Mouse (Mus musculus): ENCODE data around the gene Cpt2. TPM values are rescaled to one million over a fixed set of nuclear protein-coding genes. Genes with fewer than 3 reads are reported as not detected.

The Cpt2 gene
- 28.5 and 31.8 TPM in 2 replicates for polyA plus RNA-seq (2016; fragmentation: Nextera tagmentation; extraction: Ambion mirVana)

DNA sequence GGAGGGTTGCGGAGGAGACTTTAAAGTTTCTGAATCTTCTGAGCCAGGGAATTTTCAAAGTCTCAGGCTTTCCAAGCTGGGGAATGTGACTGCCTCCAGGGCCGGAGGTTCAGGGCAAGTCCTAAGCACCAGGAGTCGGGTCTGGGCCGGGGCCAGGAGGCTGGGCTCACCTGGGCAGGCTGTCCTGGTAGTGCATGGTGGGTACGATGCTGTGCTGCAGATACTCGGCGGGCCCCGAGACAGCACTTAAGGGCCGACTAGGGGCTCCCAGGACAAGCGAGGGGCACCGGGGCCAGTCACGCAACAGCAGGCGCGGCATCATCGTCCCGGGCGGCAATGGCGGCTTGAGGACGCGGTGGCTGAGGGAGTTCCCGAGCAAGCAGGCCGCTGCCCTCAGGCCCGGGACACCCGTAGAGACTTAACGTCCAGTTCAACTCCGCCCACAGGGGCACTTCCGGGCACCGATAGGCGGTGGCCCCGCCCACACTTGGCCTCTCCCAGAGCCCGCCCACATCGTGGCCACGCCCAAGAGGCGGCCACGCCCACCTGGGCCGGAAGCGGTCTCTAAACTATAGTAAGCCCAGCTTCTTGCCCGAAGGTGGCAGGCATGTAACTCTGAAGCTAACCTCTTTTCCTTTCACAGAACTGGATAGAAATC, at the start of gene Cpt2:
Gene Cpt2, minus strand, starts transcription at position 466 of the 658 bp plus-strand sequence.
- 2% methylated on average over 38 of the region's 38 CpGs for WGBS
- 0 out of 2 replicates have a peak within 1 kb of the TSS, but pooled peaks have one; percentile 46 for H3K27ac ChIP-seq (replicated peaks)

GRCm38 (mm10) chr4:107971162-107971561, 47.8 kb upstream of the Cpt2 start:
- Histone ChIP-seq H3K9ac (replicated peaks) (no peak overlapping the region), H3K27me3 (no peaks in the 10 kb centered on the region), H3K4me2 (replicated peaks) (no peak overlapping the region), H3K9me3 (no peaks in the 10 kb centered on the region), H3K36me3 (no peaks in the 10 kb centered on the region), H3K27ac (replicated peaks) (no peak overlapping the region), H3K4me1 (peaks cover 3% of the 10 kb centered on the region; the same call in 1 of the 2 replicates), H3K4me3 (no peak overlapping the region)
- ATAC-seq (ENCODE audit: low FRiP score, low read depth) = no peak
- 97% methylated on average over 1 of the region's 1 CpGs for WGBS

More for the DNA sequence above, at the start of gene Cpt2:
- no peaks in the 10 kb centered on the region for H3K36me3 ChIP-seq
- peak within 1 kb of the TSS; percentile 66 for H3K4me3 ChIP-seq
- H3K9me3 ChIP-seq = no peaks in the 10 kb centered on the region
- no peaks in the 10 kb centered on the region for H3K27me3 ChIP-seq
- peak within 1 kb of the TSS; percentile 80 for H3K4me2 ChIP-seq (replicated peaks)
- peak within 1 kb of the TSS; percentile 79 for H3K9ac ChIP-seq (replicated peaks)
- peak; percentile 97 for ATAC-seq (ENCODE audit: low FRiP score, low read depth)
- peaks cover 11% of the 10 kb centered on the region for H3K4me1 ChIP-seq

DNA sequence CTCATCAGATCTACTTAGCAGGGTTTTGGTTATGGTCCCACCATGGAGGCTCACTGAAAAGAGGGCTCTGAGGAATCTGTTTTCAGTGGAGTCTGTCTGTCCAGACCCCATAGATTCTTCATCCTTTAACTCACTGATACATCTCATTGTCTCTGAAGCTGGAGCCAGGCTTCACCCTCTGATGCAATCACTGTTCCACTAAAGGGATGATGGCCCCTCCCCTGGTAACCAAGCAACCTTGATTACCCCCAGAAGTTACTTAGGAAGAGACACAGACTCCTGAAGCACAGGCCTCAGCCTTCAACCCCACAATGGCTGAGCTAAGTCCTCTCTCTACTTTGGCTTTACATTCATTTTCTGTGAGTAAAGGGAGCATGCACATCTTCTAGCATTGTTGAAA, 46.4 kb upstream of the Cpt2 start:
- Histone ChIP-seq H3K4me1 (peaks cover 3% of the 10 kb centered on the region; the same call in 1 of the 2 replicates), H3K36me3 (no peaks in the 10 kb centered on the region), H3K9ac (replicated peaks) (no peak overlapping the region), H3K27me3 (no peaks in the 10 kb centered on the region), H3K9me3 (no peaks in the 10 kb centered on the region), H3K4me3 (no peak overlapping the region), H3K4me2 (replicated peaks) (no peak overlapping the region), H3K27ac (replicated peaks) (no peak overlapping the region)
- ATAC-seq (ENCODE audit: low FRiP score, low read depth) = no peak

DNA sequence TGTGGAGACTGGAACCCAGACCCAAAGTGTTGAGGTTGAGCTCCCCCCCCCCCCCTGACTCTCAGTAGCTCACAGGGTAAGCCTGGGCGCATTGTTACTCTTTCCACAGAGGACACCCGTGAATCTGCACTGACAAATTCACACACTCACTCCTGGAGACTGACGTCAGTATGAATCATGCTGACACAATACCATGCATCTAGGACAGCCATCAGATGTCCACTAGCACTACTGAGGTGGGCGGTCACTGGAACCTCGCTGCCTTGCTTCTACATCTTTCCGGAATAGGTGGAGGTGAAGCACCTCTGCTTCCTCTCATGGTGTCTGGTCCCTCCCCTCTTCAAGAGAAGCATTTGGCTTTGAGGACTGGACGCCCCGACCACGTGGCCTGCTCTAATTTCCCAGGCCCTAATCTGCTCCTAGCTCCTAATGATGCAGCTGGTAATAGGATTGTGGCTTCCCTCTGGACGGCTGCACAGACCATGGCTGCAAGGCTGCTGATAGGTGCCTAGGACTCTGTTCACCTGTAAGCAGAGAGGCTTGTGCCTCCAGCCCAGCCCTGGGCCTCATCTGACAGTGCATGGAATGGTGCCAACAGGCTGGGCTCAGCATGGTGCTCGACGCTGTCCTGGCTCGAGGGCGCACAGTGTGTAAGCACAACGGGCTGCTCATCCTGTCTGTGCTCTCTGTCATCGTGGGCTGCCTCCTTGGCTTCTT, 44.7 kb upstream of the Cpt2 start, which contains the start of gene Slc1a7:
Gene Slc1a7, plus strand, starts transcription at position 367 of the 717 bp plus-strand sequence.
- H3K9ac ChIP-seq (replicated peaks) = no peak within 1 kb of the TSS
- H3K36me3 ChIP-seq = no peaks in the 10 kb centered on the region
- H3K9me3 ChIP-seq = no peaks in the 10 kb centered on the region
- H3K27me3 ChIP-seq = no peaks in the 10 kb centered on the region
- 83% methylated on average over 16 of the region's 16 CpGs for WGBS
- H3K27ac ChIP-seq (replicated peaks) = no peak within 1 kb of the TSS
- H3K4me2 ChIP-seq (replicated peaks) = no peak within 1 kb of the TSS
- no peak within 1 kb of the TSS for H3K4me3 ChIP-seq
- no peak for ATAC-seq (ENCODE audit: low FRiP score, low read depth)
- H3K4me1 ChIP-seq = peaks cover 3% of the 10 kb centered on the region; the same call in 1 of the 2 replicates

DNA sequence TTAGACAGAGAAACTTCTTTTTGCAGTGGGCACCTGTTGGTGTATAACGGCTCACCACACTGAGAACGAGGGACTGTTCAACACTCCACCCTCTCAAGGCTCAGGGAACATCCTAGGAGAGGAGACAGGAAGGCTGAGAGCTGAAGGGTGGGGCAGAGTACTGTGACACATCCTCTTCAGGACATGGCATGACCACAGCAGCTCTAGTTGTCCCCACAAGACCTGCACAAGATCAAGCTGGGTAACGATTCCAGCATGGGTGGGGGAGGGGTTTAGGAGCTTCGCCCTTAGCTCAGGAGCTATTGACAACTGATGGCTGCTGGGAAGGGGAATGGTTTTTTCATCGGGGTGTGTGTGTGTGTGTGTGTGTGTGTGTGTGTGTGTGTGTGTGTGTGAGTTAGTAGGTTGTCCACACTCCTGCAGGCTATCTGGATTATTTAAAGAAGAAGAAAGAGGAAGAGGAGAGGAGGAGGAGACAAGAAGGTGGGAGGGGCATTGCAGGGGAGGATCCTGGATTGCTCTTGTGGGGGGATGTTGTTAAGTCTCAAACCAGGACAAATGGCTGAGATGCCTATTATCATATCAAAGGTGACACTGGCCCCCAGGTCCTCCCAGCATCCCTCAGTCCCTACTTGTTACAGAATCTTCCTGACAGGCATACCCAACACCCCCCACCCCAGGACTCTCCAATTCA, 43.2 kb upstream of the Cpt2 start:
- 64% methylated on average over 5 of the region's 5 CpGs for WGBS

GRCm38 (mm10) chr4:107962792-107963191, 39.4 kb upstream of the Cpt2 start:
- 89% methylated on average over 2 of the region's 2 CpGs for WGBS
- no peaks in the 10 kb centered on the region for H3K36me3 ChIP-seq
- no peak overlapping the region for H3K4me3 ChIP-seq
- H3K9ac ChIP-seq (replicated peaks) = no peak overlapping the region
- no peak overlapping the region for H3K4me2 ChIP-seq (replicated peaks)
- no peak overlapping the region for H3K27ac ChIP-seq (replicated peaks)
- no peak for ATAC-seq (ENCODE audit: low FRiP score, low read depth)
- peaks cover 9% of the 10 kb centered on the region for H3K4me1 ChIP-seq
- H3K9me3 ChIP-seq = no peaks in the 10 kb centered on the region
- peaks cover 3% of the 10 kb centered on the region; the same call in 1 of the 2 replicates for H3K27me3 ChIP-seq

More for the DNA sequence above, 43.2 kb upstream of the Cpt2 start:
- ATAC-seq (ENCODE audit: low FRiP score, low read depth) = no peak
- Histone ChIP-seq H3K4me1 (peaks cover 12% of the 10 kb centered on the region), H3K4me3 (no peak overlapping the region), H3K4me2 (replicated peaks) (no peak overlapping the region), H3K27me3 (peaks cover 3% of the 10 kb centered on the region; the same call in 1 of the 2 replicates), H3K9ac (replicated peaks) (no peak overlapping the region), H3K9me3 (no peaks in the 10 kb centered on the region), H3K27ac (replicated peaks) (no peak overlapping the region), H3K36me3 (no peaks in the 10 kb centered on the region)

DNA sequence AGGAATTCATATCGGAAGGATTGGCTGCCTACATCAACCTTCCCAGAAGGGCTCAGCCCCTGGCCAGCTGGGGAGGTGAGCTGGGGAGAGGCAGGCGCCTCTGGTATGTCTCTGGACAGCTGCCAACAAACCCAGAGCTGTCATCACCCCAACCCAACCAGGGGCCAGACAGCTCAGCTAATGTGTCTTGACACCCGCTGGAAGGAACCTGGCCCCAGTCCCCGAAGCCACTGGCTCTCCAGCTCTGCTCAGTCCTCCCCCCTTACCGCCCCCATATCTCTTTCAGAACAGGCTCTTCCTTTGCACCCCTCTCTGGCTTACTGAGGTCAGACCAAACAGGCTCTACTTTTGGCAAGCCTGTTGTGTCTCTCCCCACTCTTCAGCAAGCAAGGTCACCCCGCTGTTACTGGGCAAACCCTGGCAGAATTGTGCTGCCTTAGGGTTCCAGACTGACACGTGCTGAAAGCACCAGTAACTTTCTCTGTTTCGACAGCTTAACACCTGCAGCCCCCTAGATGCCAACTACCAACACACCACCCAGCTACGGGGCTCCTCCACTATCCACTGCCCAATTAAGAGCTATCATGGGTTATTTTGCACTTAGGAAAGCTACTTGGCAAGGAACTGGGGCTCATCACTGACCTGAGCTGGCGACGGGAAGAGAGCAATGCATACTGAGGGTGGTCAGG, 38.8 kb upstream of the Cpt2 start:
- no peak for ATAC-seq (ENCODE audit: low FRiP score, low read depth)
- 83% methylated on average over 11 of the region's 11 CpGs for WGBS

DNA sequence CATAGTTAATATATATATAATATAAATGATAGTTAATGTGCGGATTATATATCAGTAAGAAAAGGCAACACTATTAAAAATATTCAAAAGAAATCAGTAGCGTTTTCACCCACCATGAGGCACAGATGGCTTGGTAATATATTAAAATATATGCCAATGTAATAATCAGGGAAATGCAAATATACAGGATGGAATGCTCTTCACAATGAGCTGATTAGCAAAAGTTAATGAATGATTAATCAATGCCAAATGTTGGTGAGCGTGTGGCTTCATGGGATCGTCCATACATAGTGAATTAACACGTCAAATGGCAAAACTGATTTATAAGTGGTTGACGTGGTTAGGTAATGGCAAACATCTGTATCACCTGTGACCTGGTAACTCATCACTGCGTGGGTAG, 35.1 kb upstream of the Cpt2 start:
- H3K9me3 ChIP-seq = no peaks in the 10 kb centered on the region
- H3K4me1 ChIP-seq = peaks cover 9% of the 10 kb centered on the region
- no peak overlapping the region for H3K9ac ChIP-seq (replicated peaks)
- ATAC-seq (ENCODE audit: low FRiP score, low read depth) = no peak
- H3K4me3 ChIP-seq = no peak overlapping the region
- no peak overlapping the region for H3K27ac ChIP-seq (replicated peaks)
- 79% methylated on average over 7 of the region's 7 CpGs for WGBS
- no peak overlapping the region for H3K4me2 ChIP-seq (replicated peaks)
- peaks cover 3% of the 10 kb centered on the region; the same call in 1 of the 2 replicates for H3K27me3 ChIP-seq
- H3K36me3 ChIP-seq = no peaks in the 10 kb centered on the region

More for the DNA sequence above, 38.8 kb upstream of the Cpt2 start:
- Histone ChIP-seq H3K4me1 (peaks cover 9% of the 10 kb centered on the region), H3K9me3 (no peaks in the 10 kb centered on the region), H3K36me3 (no peaks in the 10 kb centered on the region), H3K27ac (replicated peaks) (no peak overlapping the region), H3K4me2 (replicated peaks) (no peak overlapping the region), H3K9ac (replicated peaks) (no peak overlapping the region), H3K4me3 (no peak overlapping the region), H3K27me3 (peaks cover 3% of the 10 kb centered on the region; the same call in 1 of the 2 replicates)

DNA sequence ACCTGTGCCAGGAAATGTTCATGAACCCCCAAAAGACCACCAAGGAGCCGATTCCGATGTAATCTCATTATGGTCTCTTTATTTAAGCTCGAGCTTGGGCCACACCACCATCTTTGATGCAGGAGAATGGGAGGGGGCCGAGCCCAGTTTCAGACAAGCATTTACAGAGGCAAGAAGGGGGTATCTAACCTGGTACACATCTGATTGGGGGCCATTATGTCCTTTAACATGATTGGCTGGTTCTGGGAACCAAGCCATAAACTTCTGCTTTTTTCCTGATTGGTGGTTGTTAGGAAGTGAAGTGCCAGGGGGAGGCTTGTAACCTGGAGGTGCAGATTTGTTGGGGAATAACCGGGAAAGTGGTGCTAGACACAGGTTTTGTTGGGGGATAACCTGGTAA, 32.3 kb upstream of the Cpt2 start:
- Histone ChIP-seq H3K4me3 (no peak overlapping the region), H3K27me3 (no peaks in the 10 kb centered on the region), H3K27ac (replicated peaks) (no peak overlapping the region), H3K9ac (replicated peaks) (no peak overlapping the region), H3K36me3 (no peaks in the 10 kb centered on the region), H3K9me3 (no peaks in the 10 kb centered on the region), H3K4me1 (no peaks in the 10 kb centered on the region), H3K4me2 (replicated peaks) (no peak overlapping the region)
- no peak for ATAC-seq (ENCODE audit: low FRiP score, low read depth)
- 64% methylated on average over 5 of the region's 5 CpGs for WGBS

GRCm38 (mm10) chr4:107952845-107953244, 29.4 kb upstream of the Cpt2 start:
- H3K27me3 ChIP-seq = no peaks in the 10 kb centered on the region
- H3K4me1 ChIP-seq = no peaks in the 10 kb centered on the region
- no peak overlapping the region for H3K4me2 ChIP-seq (replicated peaks)
- no peaks in the 10 kb centered on the region for H3K36me3 ChIP-seq
- H3K9ac ChIP-seq (replicated peaks) = no peak overlapping the region
- no peak for ATAC-seq (ENCODE audit: low FRiP score, low read depth)
- H3K27ac ChIP-seq (replicated peaks) = no peak overlapping the region
- H3K9me3 ChIP-seq = no peaks in the 10 kb centered on the region
- H3K4me3 ChIP-seq = no peak overlapping the region

DNA sequence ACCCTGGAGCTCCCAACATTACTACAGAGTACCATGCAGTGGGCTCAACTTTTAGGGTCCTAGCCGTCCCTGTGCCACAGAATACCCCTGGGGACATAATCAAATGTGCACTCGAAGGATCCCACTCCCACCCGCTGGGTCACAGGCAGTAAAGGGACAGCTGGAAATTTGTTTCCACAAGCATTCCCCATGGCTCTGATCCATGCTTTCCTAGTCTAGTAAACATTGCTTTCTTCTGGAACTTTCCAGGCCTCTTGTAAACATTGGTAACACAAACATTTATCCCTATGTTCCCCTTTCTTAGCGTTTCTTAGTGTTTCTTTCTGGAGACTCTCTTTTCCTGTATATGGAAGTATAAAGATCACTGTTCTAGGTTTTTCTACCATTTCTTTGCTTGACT, 26.5 kb upstream of the Cpt2 start:
- Histone ChIP-seq H3K4me3 (no peak overlapping the region), H3K27me3 (no peaks in the 10 kb centered on the region), H3K9ac (replicated peaks) (no peak overlapping the region), H3K4me1 (no peaks in the 10 kb centered on the region), H3K9me3 (no peaks in the 10 kb centered on the region), H3K36me3 (no peaks in the 10 kb centered on the region), H3K4me2 (replicated peaks) (no peak overlapping the region), H3K27ac (replicated peaks) (no peak overlapping the region)
- no peak for ATAC-seq (ENCODE audit: low FRiP score, low read depth)
- WGBS = 85% methylated on average over 4 of the region's 4 CpGs
